Mouse (Mus musculus) adrenal gland, postnatal 25 days (tissue): ENCODE results near the gene Slc24a3. TPM values are rescaled to one million over a fixed set of nuclear protein-coding genes. Genes with fewer than 3 reads are reported as not detected.

Source experiments
- DNase-seq: peaks from one replicate; pipeline ENCODE4 v3.0.0; 2021; ENCODE audit warnings: mixed read lengths
- total RNA-seq: library from RNA; stranded (reverse); gene quantifications from 2 replicates; pipeline ENCODE4 v1.2.3, GENCODE M21; 2021

The Slc24a3 gene
- total RNA-seq, 1 experiment from 2014 or later: 22.2 TPM

GRCm38 (mm10) chr2:145213587-145213986 lies 46.0 kb downstream of the Slc24a3 start:
- no peak for DNase-seq

- no peak for DNase-seq
Observed at GRCm38 (mm10) chr2:145214086-145214831, 46.7 kb downstream of the Slc24a3 start.

GRCm38 (mm10) chr2:145216580-145216979 lies 49.0 kb downstream of the Slc24a3 start:
- no peak for DNase-seq

DNA sequence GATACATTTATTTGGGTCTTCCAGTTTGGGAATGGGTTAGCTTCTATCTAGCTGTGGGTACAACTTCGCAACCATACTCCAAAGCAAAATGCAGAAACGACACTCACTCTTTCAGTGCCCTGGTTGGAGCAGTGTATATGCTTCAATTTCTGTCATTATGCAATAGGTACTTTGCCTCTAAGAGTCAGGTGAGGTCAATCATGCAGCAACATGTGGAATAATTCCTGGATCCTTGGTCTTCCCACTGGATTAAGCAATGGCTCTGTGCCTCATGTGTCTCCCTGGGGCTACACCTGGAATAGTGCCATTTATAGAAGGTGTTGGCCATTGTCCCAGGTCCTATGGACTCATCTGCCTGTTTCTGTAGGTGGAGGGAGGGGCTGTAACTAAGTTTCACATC lies 49.9 kb downstream of the Slc24a3 start:
- DNase-seq: no peak

DNA sequence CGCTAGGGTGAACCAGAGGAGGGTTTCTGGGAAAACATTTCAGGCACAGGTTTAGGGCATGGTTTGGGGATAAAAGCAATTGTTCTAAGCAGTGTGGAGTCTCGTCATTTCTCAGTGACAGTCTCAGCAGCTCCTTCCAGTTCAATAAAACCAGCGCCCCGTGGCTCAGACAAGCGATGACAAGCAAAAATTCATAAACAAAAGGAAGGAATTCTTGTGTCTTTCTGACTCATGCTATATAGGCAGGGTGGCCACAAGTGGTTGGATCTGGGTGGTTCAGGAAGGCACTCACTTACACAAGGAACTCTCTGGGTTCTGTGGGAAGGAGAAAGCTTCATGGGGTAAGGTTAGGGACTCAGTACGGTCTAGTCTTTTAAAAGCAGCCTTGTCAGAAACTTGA lies 51.7 kb downstream of the Slc24a3 start:
- DNase-seq: no peak

DNA sequence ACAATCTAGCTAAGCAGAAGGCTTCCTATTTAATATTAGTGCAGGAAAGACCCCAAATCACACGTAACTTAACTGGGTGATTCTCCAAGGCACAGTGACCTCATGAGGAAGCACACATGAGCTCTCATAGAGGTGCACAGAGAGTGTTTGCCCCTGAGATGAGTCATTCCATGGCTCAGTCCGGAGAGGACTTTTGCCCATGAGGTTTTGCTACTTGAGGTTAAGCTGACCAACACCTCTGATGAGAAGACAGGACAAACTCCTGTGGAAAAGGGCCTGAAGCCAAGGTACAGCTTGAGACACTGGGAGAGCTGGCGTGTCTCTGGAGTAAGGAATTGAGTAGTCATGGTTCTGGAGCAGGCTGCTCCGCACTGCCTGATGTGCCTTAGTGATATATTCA lies 56.1 kb downstream of the Slc24a3 start:
- DNase-seq: no peak

DNA sequence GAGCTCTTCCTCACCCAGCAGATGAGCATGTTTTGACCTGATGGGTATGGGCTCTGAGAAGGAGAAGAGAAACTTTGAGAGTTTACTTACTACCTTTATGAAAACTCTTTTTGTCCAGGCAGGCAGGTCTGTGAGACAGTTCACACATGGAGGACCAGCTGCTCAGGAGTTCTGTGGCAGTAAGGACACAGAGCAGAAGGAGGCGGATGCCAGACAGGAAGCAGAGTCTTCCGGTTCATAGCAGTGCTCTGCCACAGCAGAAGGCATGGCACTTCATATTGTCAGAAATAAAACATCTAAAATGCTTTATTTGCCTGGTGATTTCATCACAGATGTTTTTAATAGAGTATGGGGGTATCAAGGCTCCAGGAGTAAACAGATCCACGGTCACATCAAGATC lies 58.1 kb downstream of the Slc24a3 start:
- no peak for DNase-seq

DNA sequence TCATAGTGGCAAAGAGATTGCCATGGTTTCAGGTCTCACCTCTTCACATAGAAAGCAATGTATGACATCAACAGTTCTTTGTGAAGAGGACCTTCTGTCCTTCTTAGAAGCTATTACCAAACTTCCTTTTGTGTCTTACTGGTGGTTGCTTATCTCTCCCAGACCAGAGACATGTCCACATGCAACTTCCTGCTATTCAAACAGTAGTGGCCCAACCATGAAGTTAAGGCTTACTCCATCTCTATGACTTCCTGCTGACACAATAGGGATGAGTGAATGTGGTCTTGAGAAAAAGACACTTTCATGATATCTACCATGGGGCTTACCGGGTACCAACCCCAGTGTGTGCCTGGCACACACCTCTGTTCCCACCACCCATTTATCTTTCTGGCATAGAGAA lies 58.5 kb downstream of the Slc24a3 start:
- no peak for DNase-seq

DNA sequence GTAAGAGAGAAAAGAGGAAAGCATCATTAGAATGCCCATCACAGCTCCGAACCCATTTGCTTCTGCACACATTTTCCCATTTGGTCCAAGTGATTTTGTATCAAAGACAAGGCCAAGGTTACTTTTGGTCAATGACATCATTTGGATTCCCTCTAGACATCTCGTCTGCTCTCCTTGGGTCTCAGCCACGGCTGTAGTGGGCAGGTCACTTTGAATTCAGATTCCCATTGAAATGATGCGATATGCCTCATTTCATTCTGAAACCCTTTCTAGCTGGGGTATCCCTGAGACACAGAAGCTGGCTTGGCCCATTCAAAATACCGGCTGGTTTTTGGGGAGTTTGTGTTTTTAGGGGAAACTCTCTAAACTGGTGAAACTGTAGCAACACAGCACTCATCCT lies 59.8 kb downstream of the Slc24a3 start:
- DNase-seq: no peak

DNA sequence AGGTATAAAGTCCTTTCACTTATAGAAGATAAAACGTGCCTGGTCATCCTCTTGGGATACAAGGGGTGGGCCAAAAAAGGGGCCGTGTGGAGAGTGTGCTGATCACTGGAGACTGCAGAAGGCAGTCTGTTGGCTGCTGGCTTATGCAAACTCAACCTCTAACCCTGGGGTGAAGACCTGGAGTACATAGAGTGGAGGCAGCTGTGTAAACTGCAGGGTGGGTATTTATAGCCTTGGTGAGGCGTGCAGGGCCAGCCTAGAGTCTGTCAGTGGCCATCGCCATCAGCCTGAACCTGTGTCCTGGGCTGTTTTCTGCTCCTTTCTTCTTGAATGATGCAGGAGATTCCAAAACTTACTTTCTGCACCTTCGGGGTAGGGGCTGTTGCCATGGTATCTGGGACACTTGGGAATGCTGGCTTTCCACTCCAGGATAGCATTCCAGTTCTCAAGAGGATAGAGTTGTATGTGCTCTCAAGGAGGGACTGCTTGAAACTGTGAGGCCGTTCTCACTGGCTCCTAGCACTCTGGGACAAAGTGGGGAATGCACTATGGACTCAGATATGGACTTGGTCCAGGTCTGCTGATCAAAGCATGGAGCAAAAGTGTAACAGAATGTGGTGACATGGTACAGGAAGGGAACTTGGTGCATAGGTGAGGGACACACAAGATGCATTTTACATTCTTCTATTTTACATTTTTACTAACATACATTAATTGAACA lies 65.4 kb downstream of the Slc24a3 start:
- no peak for DNase-seq

- peak; percentile 11 for DNase-seq
Observed at GRCm38 (mm10) chr2:145233547-145234398, 66.2 kb downstream of the Slc24a3 start.

- DNase-seq: no peak
Observed at GRCm38 (mm10) chr2:145246384-145246783, 78.8 kb downstream of the Slc24a3 start.

DNA sequence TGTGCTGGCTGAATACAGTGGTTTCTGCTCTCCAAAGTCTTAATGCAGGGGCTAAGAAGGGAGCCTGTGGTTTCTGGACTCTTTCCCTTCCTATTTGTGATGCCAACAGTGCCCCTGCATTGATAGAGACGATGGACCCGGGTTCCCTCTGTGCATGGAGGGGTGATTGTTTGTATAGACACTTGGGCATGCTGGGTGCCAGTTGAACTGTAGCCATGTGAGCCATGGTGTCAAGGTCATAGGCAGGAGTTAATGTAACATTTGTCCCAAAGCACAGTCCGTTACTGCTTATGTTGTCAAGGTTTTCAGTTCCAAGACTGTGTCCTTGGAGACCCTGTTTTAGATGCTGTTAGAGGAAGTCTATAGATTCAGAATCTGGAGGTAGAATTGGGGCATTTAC lies 80.6 kb downstream of the Slc24a3 start:
- DNase-seq: peak; percentile 17

- peak; percentile 84 for DNase-seq
Observed at GRCm38 (mm10) chr2:145257332-145257731, 89.8 kb downstream of the Slc24a3 start.

DNA sequence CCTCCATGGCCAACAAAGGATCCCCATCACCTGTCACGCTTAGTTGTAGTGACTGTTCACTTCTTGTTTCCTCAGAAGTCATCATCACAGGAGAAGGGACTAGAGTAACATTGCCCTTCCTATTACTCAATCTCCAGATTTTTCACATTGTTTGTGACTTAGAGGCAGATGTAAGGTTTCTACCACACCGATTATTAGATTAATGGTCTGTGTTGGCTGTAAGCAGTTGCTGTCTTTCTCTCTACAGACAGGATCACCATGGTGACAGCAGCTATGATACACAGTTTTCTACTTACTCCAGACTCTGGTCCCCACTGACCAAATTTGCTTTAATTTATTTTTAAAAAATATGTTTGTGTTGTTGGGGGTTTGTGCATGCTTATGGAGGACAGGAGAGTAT lies 90.3 kb downstream of the Slc24a3 start:
- DNase-seq: no peak

- no peak for DNase-seq
Observed at GRCm38 (mm10) chr2:145260574-145260973, 93.0 kb downstream of the Slc24a3 start.

- no peak for DNase-seq
Observed at GRCm38 (mm10) chr2:145262153-145262552, 94.6 kb downstream of the Slc24a3 start.

DNA sequence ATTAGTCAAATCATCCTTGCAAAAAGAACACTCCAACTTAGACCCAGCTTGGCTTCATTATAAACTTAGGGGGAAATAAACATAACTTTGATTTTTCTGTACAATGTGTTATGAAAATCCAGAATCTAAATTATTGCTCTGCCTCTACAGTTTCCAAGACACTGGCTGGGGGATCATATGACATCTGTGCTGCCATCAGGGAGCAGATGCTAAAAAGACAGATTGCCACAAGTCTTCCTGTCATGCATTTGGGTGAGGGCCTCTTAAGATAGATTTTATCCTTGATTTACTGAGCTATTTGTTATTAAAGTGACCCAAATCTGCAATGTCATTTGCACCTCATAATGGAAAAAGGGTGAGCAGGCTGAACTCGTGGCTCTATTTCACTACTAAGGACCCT lies 99.2 kb downstream of the Slc24a3 start:
- DNase-seq: no peak

GRCm38 (mm10) chr2:145268971-145269370 lies 101.4 kb downstream of the Slc24a3 start:
- no peak for DNase-seq

DNA sequence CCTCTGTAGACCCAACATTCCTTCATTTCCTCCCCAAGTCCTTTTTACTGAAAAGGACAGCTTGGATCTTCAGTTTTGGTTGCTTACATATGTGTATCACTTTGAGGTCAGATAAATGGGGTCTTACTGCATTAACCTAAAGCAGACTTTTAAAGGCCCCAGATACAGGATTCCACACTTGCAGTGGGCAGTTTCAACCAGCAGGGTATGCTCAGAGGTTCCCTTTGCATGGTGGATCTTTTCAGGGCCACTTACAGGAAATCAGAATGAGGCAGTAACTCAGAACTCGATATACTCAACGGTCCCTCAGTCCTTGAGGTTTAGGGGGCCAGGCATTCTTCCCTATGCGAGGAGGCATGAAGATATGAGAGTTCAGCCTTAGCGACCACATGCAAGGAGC lies 101.9 kb downstream of the Slc24a3 start:
- no peak for DNase-seq

- peak; percentile 10 for DNase-seq
Observed at GRCm38 (mm10) chr2:145274016-145274677, 106.6 kb downstream of the Slc24a3 start.

DNA sequence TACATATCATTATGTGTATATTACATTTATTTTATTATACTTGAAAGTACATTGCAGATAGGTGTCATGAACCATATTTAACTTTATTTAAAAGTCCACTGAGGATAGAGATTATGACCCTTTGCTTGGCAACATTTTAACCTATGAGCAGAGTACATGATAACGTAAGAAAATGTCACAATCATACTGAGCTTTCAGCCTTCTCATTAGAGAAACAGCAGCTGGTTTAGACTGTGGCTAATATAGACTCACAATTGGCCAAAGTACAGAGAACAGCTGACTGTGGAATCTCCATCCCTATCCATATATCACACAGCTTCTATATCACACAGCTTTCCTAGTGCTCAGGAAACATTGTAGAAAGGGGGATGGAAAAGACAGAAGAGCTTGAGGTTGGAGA lies 111.8 kb downstream of the Slc24a3 start:
- no peak for DNase-seq
